Mouse (Mus musculus): Measurements from ENCODE around the gene Arhgap25. TPM values are rescaled to one million over a fixed set of nuclear protein-coding genes. Genes with fewer than 3 reads are reported as not detected.
"Not testable (repeated sequence)": the region's sequence is repeated elsewhere in the genome, so short reads cannot be mapped to it uniquely, and the experiment has no call there.

The Arhgap25 gene
- total and polyA plus RNA-seq, 3 experiments: 4.8 to 40.9 (median 22.8) TPM

- TF ChIP-seq GATA1 (IDR thresholded peaks at IDR 0.05; ENCODE audit: borderline replicate concordance, low read length) (no peak), CTCF (IDR thresholded peaks at IDR 0.05; ENCODE audit: low read depth, low read length) (peak; percentile 86), TAL1 (conservative IDR thresholded peaks at IDR 0.05; ENCODE audit: low read depth, low read length) (no peak), GATA2 (IDR thresholded peaks at IDR 0.05; ENCODE audit: borderline replicate concordance, low read depth, low read length) (no peak), POLR2AphosphoS5 (IDR thresholded peaks at IDR 0.05; ENCODE audit: insufficient replicate concordance, low read depth, low read length) (no peak)
These were observed 10.8 kb downstream of the Arhgap25 start for GRCm38 (mm10) chr6:87522236-87522635.

GRCm38 (mm10) chr6:87521705-87522104 is 11.4 kb downstream of the Arhgap25 start:
- Histone ChIP-seq H3K27me3 (ENCODE audit: insufficient read depth, low read length) (peaks cover 43% of the 10 kb centered on the region), H3K4me1 (ENCODE audit: insufficient read depth, low read depth, low read length) (peaks cover 25% of the 10 kb centered on the region)
- ATAC-seq (ENCODE audit: extremely low read depth, insufficient number of reproducible peaks, low FRiP score, poor library complexity, severe bottlenecking); H3K36me3 ChIP-seq (replicated peaks); DNase-seq (ENCODE audit: low spot score); H3K4me3 ChIP-seq (ENCODE audit: low read depth, low read length); H3K9me3 ChIP-seq (replicated peaks): not testable (repeated sequence)

More at GRCm38 (mm10) chr6:87522236-87522635, 10.8 kb downstream of the Arhgap25 start:
- no peaks in the 10 kb centered on the region for H3K9me3 ChIP-seq (replicated peaks)
- ATAC-seq (ENCODE audit: extremely low read depth, insufficient number of reproducible peaks, low FRiP score, poor library complexity, severe bottlenecking) (no peak), DNase-seq (ENCODE audit: low spot score) (no peak)
- H3K36me3 ChIP-seq (replicated peaks): peaks cover 7% of the 10 kb centered on the region
- H3K4me3 ChIP-seq (ENCODE audit: low read depth, low read length): no peak overlapping the region
- H3K27me3 ChIP-seq (ENCODE audit: insufficient read depth, low read length): peaks cover 40% of the 10 kb centered on the region
- H3K4me1 ChIP-seq (ENCODE audit: insufficient read depth, low read depth, low read length): peaks cover 26% of the 10 kb centered on the region

GRCm38 (mm10) chr6:87520572-87520971 is 12.5 kb downstream of the Arhgap25 start:
- ATAC-seq (ENCODE audit: extremely low read depth, insufficient number of reproducible peaks, low FRiP score, poor library complexity, severe bottlenecking): no peak
- Histone ChIP-seq H3K36me3 (replicated peaks) (peaks cover 7% of the 10 kb centered on the region), H3K4me1 (ENCODE audit: insufficient read depth, low read depth, low read length) (peaks cover 25% of the 10 kb centered on the region), H3K27me3 (ENCODE audit: insufficient read depth, low read length) (peaks cover 46% of the 10 kb centered on the region), H3K4me3 (ENCODE audit: low read depth, low read length) (no peak overlapping the region), H3K9me3 (replicated peaks) (no peaks in the 10 kb centered on the region)
- no peak for DNase-seq (ENCODE audit: low spot score)
- TF ChIP-seq GATA1 (IDR thresholded peaks at IDR 0.05; ENCODE audit: borderline replicate concordance, low read length): no peak
- TF ChIP-seq POLR2AphosphoS5 (IDR thresholded peaks at IDR 0.05; ENCODE audit: insufficient replicate concordance, low read depth, low read length): no peak
- TF ChIP-seq GATA2 (IDR thresholded peaks at IDR 0.05; ENCODE audit: borderline replicate concordance, low read depth, low read length): no peak
- no peak for TF ChIP-seq CTCF (IDR thresholded peaks at IDR 0.05; ENCODE audit: low read depth, low read length)
- no peak for TF ChIP-seq TAL1 (conservative IDR thresholded peaks at IDR 0.05; ENCODE audit: low read depth, low read length)

GRCm38 (mm10) chr6:87519809-87520208 is 13.2 kb downstream of the Arhgap25 start:
- Histone ChIP-seq H3K9me3 (replicated peaks) (no peaks in the 10 kb centered on the region), H3K4me1 (ENCODE audit: insufficient read depth, low read depth, low read length) (peaks cover 22% of the 10 kb centered on the region), H3K4me3 (ENCODE audit: low read depth, low read length) (no peak overlapping the region), H3K27me3 (ENCODE audit: insufficient read depth, low read length) (peaks cover 43% of the 10 kb centered on the region), H3K36me3 (replicated peaks) (peaks cover 7% of the 10 kb centered on the region)
- no peak for TF ChIP-seq TAL1 (conservative IDR thresholded peaks at IDR 0.05; ENCODE audit: low read depth, low read length)
- ATAC-seq (ENCODE audit: extremely low read depth, insufficient number of reproducible peaks, low FRiP score, poor library complexity, severe bottlenecking) (no peak), DNase-seq (ENCODE audit: low spot score) (no peak)

GRCm38 (mm10) chr6:87518622-87519021 is 14.4 kb downstream of the Arhgap25 start:
- no peak for ATAC-seq (ENCODE audit: extremely low read depth, insufficient number of reproducible peaks, low FRiP score, poor library complexity, severe bottlenecking)
- no peak for DNase-seq (ENCODE audit: low spot score)
- TF ChIP-seq POLR2AphosphoS5 (IDR thresholded peaks at IDR 0.05; ENCODE audit: insufficient replicate concordance, low read depth, low read length) (no peak), CTCF (IDR thresholded peaks at IDR 0.05; ENCODE audit: low read depth, low read length) (no peak), GATA1 (IDR thresholded peaks at IDR 0.05; ENCODE audit: borderline replicate concordance, low read length) (no peak), TAL1 (conservative IDR thresholded peaks at IDR 0.05; ENCODE audit: low read depth, low read length) (no peak), GATA2 (IDR thresholded peaks at IDR 0.05; ENCODE audit: borderline replicate concordance, low read depth, low read length) (no peak)
- H3K4me3 ChIP-seq (ENCODE audit: low read depth, low read length): no peak overlapping the region
- H3K9me3 ChIP-seq (replicated peaks): no peaks in the 10 kb centered on the region
- peaks cover 7% of the 10 kb centered on the region for H3K36me3 ChIP-seq (replicated peaks)
- peaks cover 12% of the 10 kb centered on the region for H3K4me1 ChIP-seq (ENCODE audit: insufficient read depth, low read depth, low read length)
- H3K27me3 ChIP-seq (ENCODE audit: insufficient read depth, low read length): peaks cover 45% of the 10 kb centered on the region

- H3K27me3 ChIP-seq (ENCODE audit: insufficient read depth, low read length): peaks cover 42% of the 10 kb centered on the region
- no peaks in the 10 kb centered on the region for H3K9me3 ChIP-seq (replicated peaks)
- DNase-seq (ENCODE audit: low spot score): no peak
- TF ChIP-seq CTCF (IDR thresholded peaks at IDR 0.05; ENCODE audit: low read depth, low read length) (no peak), GATA2 (IDR thresholded peaks at IDR 0.05; ENCODE audit: borderline replicate concordance, low read depth, low read length) (no peak), GATA1 (IDR thresholded peaks at IDR 0.05; ENCODE audit: borderline replicate concordance, low read length) (no peak), POLR2AphosphoS5 (IDR thresholded peaks at IDR 0.05; ENCODE audit: insufficient replicate concordance, low read depth, low read length) (no peak), TAL1 (conservative IDR thresholded peaks at IDR 0.05; ENCODE audit: low read depth, low read length) (no peak)
- no peak for ATAC-seq (ENCODE audit: extremely low read depth, insufficient number of reproducible peaks, low FRiP score, poor library complexity, severe bottlenecking)
- H3K4me1 ChIP-seq (ENCODE audit: insufficient read depth, low read depth, low read length): peaks cover 9% of the 10 kb centered on the region
- H3K4me3 ChIP-seq (ENCODE audit: low read depth, low read length): no peak overlapping the region
- H3K36me3 ChIP-seq (replicated peaks): peaks cover 7% of the 10 kb centered on the region
These were observed 15.2 kb downstream of the Arhgap25 start for GRCm38 (mm10) chr6:87517753-87518409.

GRCm38 (mm10) chr6:87514321-87514720 is 18.7 kb downstream of the Arhgap25 start:
- Histone ChIP-seq H3K36me3 (replicated peaks) (peaks cover under 1% of the 10 kb centered on the region), H3K27me3 (ENCODE audit: insufficient read depth, low read length) (peaks cover 31% of the 10 kb centered on the region), H3K4me3 (ENCODE audit: low read depth, low read length) (no peak overlapping the region), H3K4me1 (ENCODE audit: insufficient read depth, low read depth, low read length) (no peaks in the 10 kb centered on the region), H3K9me3 (replicated peaks) (no peaks in the 10 kb centered on the region)
- DNase-seq (ENCODE audit: low spot score): no peak
- ATAC-seq (ENCODE audit: extremely low read depth, insufficient number of reproducible peaks, low FRiP score, poor library complexity, severe bottlenecking): no peak
- no peak for TF ChIP-seq GATA1 (IDR thresholded peaks at IDR 0.05; ENCODE audit: borderline replicate concordance, low read length)
- no peak for TF ChIP-seq GATA2 (IDR thresholded peaks at IDR 0.05; ENCODE audit: borderline replicate concordance, low read depth, low read length)
- TF ChIP-seq TAL1 (conservative IDR thresholded peaks at IDR 0.05; ENCODE audit: low read depth, low read length): no peak
- TF ChIP-seq POLR2AphosphoS5 (IDR thresholded peaks at IDR 0.05; ENCODE audit: insufficient replicate concordance, low read depth, low read length): no peak
- no peak for TF ChIP-seq CTCF (IDR thresholded peaks at IDR 0.05; ENCODE audit: low read depth, low read length)
